Mouse (Mus musculus) forebrain, embryonic 16.5 days (tissue): ENCODE measurements around the gene Rad17. TPM values are rescaled to one million over a fixed set of nuclear protein-coding genes. Genes with fewer than 3 reads are reported as not detected.

Experiments
- ATAC-seq: fragments of 200-750 bp; cut with Nextera tagmentation; 2 replicates; pipeline ENCODE4 v1.8.0; 2017; ENCODE audit warnings: mild to moderate bottlenecking, moderate library complexity
- H3K27ac ChIP-seq: fragments of 300-500 bp; sonication (generic); 2 replicates; pipeline ENCODE4 v1.5.1; 2014; ENCODE audit warnings: low read length, control low read depth
- H3K27me3 ChIP-seq: fragments of 300-500 bp; sonication (generic); replicated peaks from 2 replicates; pipeline ENCODE4 v1.6.1; 2014; ENCODE audit warnings: low read length; ENCODE audit not compliant: control insufficient read depth, insufficient read depth
- H3K36me3 ChIP-seq: fragments of 300-500 bp; sonication (generic); 2 replicates; pipeline ENCODE4 v1.6.1; 2014; ENCODE audit not compliant: control insufficient read depth, insufficient read depth
- H3K4me1 ChIP-seq: fragments of 300-500 bp; sonication (generic); replicated peaks from 2 replicates; pipeline ENCODE4 v1.6.1; 2014; ENCODE audit warnings: low read length; ENCODE audit not compliant: control insufficient read depth, insufficient read depth
- H3K4me2 ChIP-seq: fragments of 300-500 bp; sonication (generic); 2 replicates; pipeline ENCODE4 v1.6.1; 2014; ENCODE audit warnings: mild to moderate bottlenecking, low read length, control low read depth
- H3K4me3 ChIP-seq: fragments of 300-500 bp; sonication (generic); replicated peaks from 2 replicates; pipeline ENCODE4 v1.5.1; 2014; ENCODE audit warnings: mild to moderate bottlenecking, low read length, control low read depth
- H3K9ac ChIP-seq: fragments of 300-500 bp; sonication (generic); replicated peaks from 2 replicates; pipeline ENCODE4 v1.6.1; 2014; ENCODE audit warnings: low read depth, low read length, control low read depth
- H3K9me3 ChIP-seq: fragments of 300-500 bp; sonication (generic); 2 replicates; pipeline ENCODE4 v1.6.1; 2016; ENCODE audit warnings: low read length; ENCODE audit not compliant: control insufficient read depth
- WGBS: fragments of 180-500 bp; shearing (Covaris S2); extraction: QIAGEN DNeasy Blood & Tissue Kit; methylation state at CpG from one replicate; pipeline ENCODE4 v1.1.7; 2014; 5-methylcytosine and 5-hydroxymethylcytosine counted together
- polyA plus RNA-seq: library from polyadenylated mRNA; unstranded; fragments of >200 nt; fragmentation: Nextera tagmentation; extraction: Ambion mirVana; gene quantifications from 2 replicates; pipeline ENCODE4 v1.2.1, GENCODE M21; 2015

The Rad17 gene
- polyA plus RNA-seq, 1 experiment from 2014 or later = 21.1 TPM

DNA sequence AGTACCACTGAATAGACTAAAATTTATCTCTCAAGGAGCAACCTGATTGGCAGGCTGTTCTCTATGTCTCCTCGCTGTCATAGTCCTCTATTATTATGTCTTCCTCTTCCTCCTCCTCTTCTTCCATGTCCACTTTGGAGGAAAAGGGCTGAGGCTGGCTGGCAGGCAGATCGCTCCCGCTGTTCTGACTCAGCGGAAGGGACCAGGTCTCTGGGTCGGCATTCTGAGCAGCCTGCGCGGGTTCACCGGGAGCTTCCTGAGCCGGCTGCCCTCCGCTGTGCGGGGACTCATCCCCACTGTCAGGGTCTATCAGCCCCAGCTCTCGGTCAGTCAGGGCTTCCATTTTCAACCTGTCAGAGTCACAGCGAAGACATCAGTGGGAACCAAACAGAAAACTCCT, 33.3 kb downstream of the Rad17 start:
- WGBS = 84% methylated on average over 13 of the region's 13 CpGs
- Histone ChIP-seq H3K27me3 (peaks cover 6% of the 10 kb centered on the region), H3K4me2 (no peak overlapping the region), H3K27ac (no peak overlapping the region), H3K4me1 (peaks cover 4% of the 10 kb centered on the region), H3K4me3 (no peak overlapping the region), H3K9me3 (no peaks in the 10 kb centered on the region), H3K36me3 (peaks cover 20% of the 10 kb centered on the region), H3K9ac (no peak overlapping the region)
- ATAC-seq = no peak; the same call in 1 of the 2 replicates

DNA sequence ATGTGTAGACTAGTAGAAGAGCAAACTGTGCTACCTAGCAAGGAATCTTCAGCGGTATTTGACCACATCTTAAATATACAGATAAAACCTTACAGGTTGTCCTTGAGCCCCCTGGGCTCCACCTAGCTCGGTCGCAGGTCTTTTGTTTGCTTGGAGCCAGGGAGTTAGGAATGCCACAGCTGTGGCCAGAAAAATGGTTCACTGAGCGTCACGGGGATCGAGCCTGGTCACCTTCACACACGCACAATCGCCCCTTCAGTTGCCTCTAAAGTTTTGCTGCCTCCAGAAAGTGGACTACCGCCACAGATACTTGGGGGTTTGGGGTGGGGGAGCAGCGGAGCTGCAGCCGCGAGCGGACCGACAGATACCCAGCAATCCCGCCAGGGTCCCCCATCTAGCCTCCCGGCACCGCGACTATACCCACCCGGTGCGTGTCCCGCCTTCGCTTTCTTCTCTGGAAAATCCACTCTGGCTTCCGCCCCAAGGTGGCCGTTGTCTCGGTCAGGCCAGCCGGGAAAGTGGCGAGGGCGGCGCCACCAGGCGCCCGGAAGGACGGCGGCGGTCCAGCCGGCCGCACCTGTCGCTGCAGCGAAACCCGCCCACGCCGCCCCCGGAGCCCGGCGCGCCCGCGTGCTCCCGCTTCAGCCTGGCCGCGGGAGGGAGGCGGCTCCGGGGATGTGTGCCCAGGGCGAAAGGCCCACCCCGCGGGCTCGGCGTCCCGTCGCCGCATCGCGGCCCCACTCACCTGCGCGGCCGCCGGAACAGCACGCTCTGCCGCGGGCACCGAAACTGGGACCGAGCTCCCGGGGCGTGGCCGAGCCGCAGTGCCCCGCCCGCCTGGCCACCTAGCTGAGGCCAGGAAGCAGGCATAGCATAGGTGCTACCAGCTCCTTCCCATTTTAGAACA, 34.4 kb downstream of the Rad17 start, which contains the start of gene Marveld2:
TSS of gene Marveld2 (minus strand) at position 791 of the 907 bp plus-strand sequence.
- Histone ChIP-seq H3K27me3 (peaks cover 6% of the 10 kb centered on the region), H3K4me1 (peaks cover 4% of the 10 kb centered on the region), H3K9ac (peak within 1 kb of the TSS; percentile 60), H3K36me3 (peaks cover 11% of the 10 kb centered on the region), H3K4me3 (peak within 1 kb of the TSS; percentile 51), H3K27ac (no peak within 1 kb of the TSS), H3K4me2 (peak within 1 kb of the TSS; percentile 78), H3K9me3 (no peaks in the 10 kb centered on the region)
- 2% methylated on average over 77 of the region's 77 CpGs for WGBS
- ATAC-seq = peak; percentile 47

DNA sequence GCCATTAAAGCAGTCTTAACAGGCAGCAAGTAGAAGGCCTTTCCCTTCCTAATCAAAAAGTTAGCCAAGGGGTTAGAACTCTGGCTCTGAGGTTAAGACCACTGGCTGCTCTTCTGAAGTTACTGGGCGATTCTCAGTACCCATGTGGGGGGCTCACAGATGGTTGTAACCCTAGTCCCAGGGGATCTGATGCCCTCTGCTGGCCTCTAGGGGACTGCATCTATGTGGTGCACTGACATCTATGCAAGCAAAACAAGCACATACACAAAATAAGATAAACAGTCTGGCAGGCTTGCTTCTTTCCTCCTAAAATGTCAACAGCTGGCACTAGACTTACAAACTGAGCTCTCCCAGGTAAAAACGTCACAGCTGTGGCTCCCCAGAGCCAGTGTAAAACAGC, 37.9 kb downstream of the Rad17 start:
- 61% methylated on average over 2 of the region's 2 CpGs for WGBS
- no peak for ATAC-seq
- peaks cover 4% of the 10 kb centered on the region for H3K4me1 ChIP-seq

DNA sequence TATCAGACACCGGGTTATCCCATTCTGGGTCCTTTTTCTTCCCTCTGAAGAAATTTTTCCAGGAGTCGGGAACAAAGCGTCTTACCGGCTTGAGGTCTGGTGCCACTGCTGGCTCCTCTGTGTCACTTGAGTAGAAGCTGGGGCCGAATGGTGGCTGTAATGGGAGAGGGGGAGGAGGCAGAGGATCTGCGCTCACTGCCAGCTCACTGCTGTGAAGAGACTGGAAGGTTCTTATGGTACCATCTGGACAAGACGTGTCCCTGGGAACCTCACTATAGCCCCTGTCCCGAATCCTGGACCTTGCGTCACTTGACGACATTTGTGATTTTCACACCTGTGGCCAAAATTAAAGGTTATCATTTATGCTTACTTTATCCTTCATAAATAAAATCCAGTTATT, 38.6 kb downstream of the Rad17 start:
- Histone ChIP-seq H3K9me3 (no peaks in the 10 kb centered on the region), H3K36me3 (no peaks in the 10 kb centered on the region), H3K27me3 (peaks cover under 1% of the 10 kb centered on the region; the same call in 1 of the 2 replicates), H3K27ac (no peak overlapping the region), H3K4me2 (no peak overlapping the region), H3K4me3 (no peak overlapping the region), H3K9ac (no peak overlapping the region), H3K4me1 (peaks cover 4% of the 10 kb centered on the region)
- no peak for ATAC-seq
- WGBS = 96% methylated on average over 10 of the region's 10 CpGs

More for the DNA sequence above, 37.9 kb downstream of the Rad17 start:
- Histone ChIP-seq H3K36me3 (no peaks in the 10 kb centered on the region), H3K4me2 (no peak overlapping the region), H3K9me3 (no peaks in the 10 kb centered on the region), H3K4me3 (no peak overlapping the region), H3K9ac (no peak overlapping the region), H3K27ac (no peak overlapping the region), H3K27me3 (peaks cover 6% of the 10 kb centered on the region)

DNA sequence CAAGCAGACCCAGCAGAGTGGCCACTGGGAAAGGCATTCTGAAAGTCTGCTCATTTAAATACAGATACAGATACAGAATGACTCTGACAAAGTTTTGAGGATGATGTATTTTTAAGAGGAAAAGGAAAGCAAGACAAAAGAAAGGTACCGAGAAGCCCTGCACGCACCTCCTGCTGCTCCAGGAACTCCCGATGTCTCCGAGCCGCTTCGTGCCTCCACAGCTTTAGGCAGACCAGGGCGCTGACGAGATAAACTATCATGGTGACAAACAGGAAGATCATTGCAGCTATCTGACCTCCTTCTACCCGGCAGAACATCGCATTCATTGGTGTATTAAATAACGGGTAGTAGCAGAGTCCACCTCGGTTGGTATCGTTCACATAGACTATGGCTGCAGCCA, 39.6 kb downstream of the Rad17 start:
- Histone ChIP-seq H3K9me3 (no peaks in the 10 kb centered on the region), H3K4me3 (no peak overlapping the region), H3K27ac (no peak overlapping the region), H3K9ac (no peak overlapping the region), H3K36me3 (no peaks in the 10 kb centered on the region), H3K4me1 (no peaks in the 10 kb centered on the region; the same call in 1 of the 2 replicates), H3K27me3 (no peaks in the 10 kb centered on the region), H3K4me2 (no peak overlapping the region)
- ATAC-seq = no peak
- 94% methylated on average over 13 of the region's 13 CpGs for WGBS

DNA sequence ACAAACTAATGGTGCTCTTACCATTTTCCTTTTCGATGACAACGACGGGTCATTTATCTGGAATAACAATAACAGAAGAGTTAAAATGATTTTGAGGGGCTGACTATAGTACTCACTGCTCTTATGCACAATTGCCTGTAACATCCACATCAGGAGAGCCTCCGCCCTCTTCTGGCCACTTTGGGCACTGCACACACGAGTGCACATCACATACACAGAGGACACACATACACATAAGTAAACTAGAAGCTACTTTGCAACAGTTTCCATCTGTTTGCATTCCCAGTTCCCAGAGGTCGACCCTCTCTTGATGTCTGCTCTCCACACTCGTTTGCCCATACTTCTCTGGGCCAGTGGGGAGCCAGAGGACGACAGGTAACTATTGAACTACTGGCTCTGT, 43.1 kb downstream of the Rad17 start:
- WGBS = 87% methylated on average over 8 of the region's 8 CpGs
- Histone ChIP-seq H3K9ac (no peak overlapping the region), H3K27me3 (no peaks in the 10 kb centered on the region), H3K4me2 (no peak overlapping the region), H3K27ac (no peak overlapping the region), H3K4me1 (no peaks in the 10 kb centered on the region), H3K36me3 (no peaks in the 10 kb centered on the region), H3K9me3 (no peaks in the 10 kb centered on the region), H3K4me3 (no peak overlapping the region)
- ATAC-seq = no peak

DNA sequence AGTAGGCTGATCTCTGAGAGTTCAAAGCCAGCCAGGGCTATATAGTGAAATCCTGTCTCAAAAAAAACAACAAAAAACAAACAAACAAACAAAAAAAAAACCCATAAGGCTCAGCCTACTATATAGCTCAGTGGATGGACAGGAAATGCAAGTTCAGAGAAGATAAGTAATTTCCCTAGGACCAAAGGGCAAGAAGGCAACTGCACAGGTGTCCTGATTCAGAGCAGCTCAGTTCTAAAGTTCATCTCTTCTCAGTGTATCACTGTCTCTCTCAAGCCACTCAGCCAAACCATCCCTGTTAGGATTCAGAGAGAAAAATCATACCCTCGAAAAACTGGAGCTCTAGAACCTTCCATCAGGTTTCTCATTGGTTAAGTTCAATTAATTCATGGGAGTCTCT, 45.0 kb downstream of the Rad17 start:
- Histone ChIP-seq H3K4me3 (no peak overlapping the region), H3K9ac (no peak overlapping the region), H3K27ac (no peak overlapping the region), H3K27me3 (no peaks in the 10 kb centered on the region), H3K4me2 (no peak overlapping the region), H3K36me3 (no peaks in the 10 kb centered on the region), H3K9me3 (no peaks in the 10 kb centered on the region), H3K4me1 (no peaks in the 10 kb centered on the region)
- no peak for ATAC-seq
- 64% methylated on average over 1 of the region's 1 CpGs for WGBS

DNA sequence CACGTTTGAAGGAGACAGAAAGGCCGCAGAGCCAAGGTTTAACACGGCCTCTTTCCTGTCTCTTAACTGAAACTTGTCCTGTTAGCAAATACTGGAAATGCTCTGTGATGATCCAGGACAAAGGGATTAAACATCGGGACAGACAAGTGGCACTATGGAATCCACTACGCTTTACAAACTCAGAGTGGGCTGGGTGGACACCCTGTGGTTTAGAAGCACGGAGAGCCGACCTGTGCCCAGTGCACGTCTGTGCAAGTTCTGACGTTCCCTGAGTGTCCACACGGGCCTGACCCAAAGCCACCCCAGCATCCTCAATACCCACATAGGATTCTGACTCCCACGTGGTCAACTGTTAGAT, 47.1 kb downstream of the Rad17 start:
- Histone ChIP-seq H3K4me2 (no peak overlapping the region), H3K4me3 (no peak overlapping the region), H3K4me1 (no peaks in the 10 kb centered on the region), H3K27ac (no peak overlapping the region), H3K9me3 (no peaks in the 10 kb centered on the region), H3K27me3 (no peaks in the 10 kb centered on the region), H3K36me3 (no peaks in the 10 kb centered on the region), H3K9ac (no peak overlapping the region)
- ATAC-seq = no peak
- 90% methylated on average over 11 of the region's 11 CpGs for WGBS

DNA sequence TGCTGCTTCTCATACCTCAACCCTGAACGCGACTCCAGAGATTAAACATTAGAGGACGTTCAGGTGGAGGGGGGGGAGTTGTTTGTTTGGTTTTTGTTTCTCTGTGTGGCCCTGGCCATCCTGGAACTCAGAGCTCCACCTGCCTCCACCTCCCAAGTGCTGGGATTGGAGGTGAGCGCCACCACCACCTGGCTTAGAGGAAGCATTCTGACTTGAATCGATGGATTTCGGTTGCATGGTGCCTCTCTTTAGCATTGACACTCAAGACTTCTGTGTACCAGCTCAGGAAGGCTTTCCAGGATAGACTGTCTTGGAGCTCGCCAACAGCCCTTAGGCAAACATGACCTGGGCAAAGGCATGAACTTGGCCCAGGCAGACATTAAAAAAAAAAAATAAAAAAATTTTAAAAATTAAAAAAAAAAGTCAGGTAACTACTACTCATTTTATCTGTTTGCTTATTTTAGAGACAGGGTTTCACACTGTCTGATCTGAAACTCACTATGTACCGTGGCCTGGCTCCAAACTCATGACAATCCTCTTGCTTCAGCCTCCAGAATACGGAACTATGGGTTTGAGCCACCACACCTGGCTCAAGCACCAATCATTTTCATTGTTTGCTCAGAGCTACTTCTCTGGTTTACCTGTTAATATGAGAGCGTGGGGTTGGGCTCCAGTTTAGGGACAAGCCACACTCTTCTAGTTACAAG, 47.7 kb downstream of the Rad17 start:
- Histone ChIP-seq H3K9ac (no peak overlapping the region), H3K9me3 (no peaks in the 10 kb centered on the region), H3K4me1 (no peaks in the 10 kb centered on the region), H3K4me3 (no peak overlapping the region), H3K27me3 (no peaks in the 10 kb centered on the region), H3K36me3 (no peaks in the 10 kb centered on the region), H3K4me2 (no peak overlapping the region), H3K27ac (no peak overlapping the region)
- 87% methylated on average over 10 of the region's 10 CpGs for WGBS
- no peak for ATAC-seq
